26 mouse cellular contexts compared by ENCODE assay signal in genomic region chr11:82866850-82867564, GRCm38 (mm10). TPM values are rescaled to one million over a fixed set of nuclear protein-coding genes. Genes with fewer than 3 reads are reported as not detected.
A peak's percentile ranks its signal among the peaks of the same experiment; 100 is the strongest.
DNase-seq lines count a peak whose midpoint lies in the region; ATAC-seq lines count a peak whose summit lies in the region.
"Had no signal": no experiment of that assay in that cellular context is flagged by ENCODE, and none has a peak within 500 bp of the region (broad histone marks: within the 10 kb centered on the region; RNA-seq: fewer than 3 reads in every experiment).

No protein-coding gene starts in this region.

- 27% methylated on average over 7 of the region's 7 CpGs for WGBS in heart, embryonic 11.5 days (ENCODE audit: insufficient replicate concordance)
- WGBS in liver, embryonic 13.5 days (ENCODE audit: insufficient replicate concordance), result 24% methylated on average over 7 of the region's 7 CpGs

- H3K36me3 ChIP-seq in heart, embryonic 11.5 days (ENCODE audit: control insufficient read depth, insufficient read depth, low read length), result no peaks in the 10 kb centered on the region
- no peaks in the 10 kb centered on the region for H3K36me3 ChIP-seq in liver, embryonic 13.5 days
- H3K36me3 ChIP-seq: embryonic facial prominence, embryonic 10.5 days; hindbrain, embryonic 12.5 days; kidney, embryonic 15.5 days; limb, embryonic 10.5 days; midbrain, embryonic 12.5 days had no signal

- no peak overlapping the region for H3K27ac ChIP-seq in heart, embryonic 11.5 days (ENCODE audit: low read depth, low read length)
- H3K27ac ChIP-seq in liver, embryonic 13.5 days, result peak overlapping the region; percentile 77
- H3K27ac ChIP-seq: embryonic facial prominence, embryonic 10.5 days; hindbrain, embryonic 12.5 days; kidney, embryonic 15.5 days; limb, embryonic 10.5 days; midbrain, embryonic 12.5 days had no signal

- H3K4me2 ChIP-seq in heart, embryonic 11.5 days, result peak overlapping the region; percentile 14; the same call in 1 of the 2 replicates
- H3K4me2 ChIP-seq in liver, embryonic 13.5 days, result peak overlapping the region; percentile 70
- H3K4me2 ChIP-seq: hindbrain, embryonic 12.5 days; kidney, embryonic 15.5 days; midbrain, embryonic 12.5 days had no signal

- H3K4me3 ChIP-seq in heart, embryonic 11.5 days (ENCODE audit: low read depth, low read length), result no peak overlapping the region
- H3K4me3 ChIP-seq in liver, embryonic 13.5 days (replicated peaks), result peak overlapping the region; percentile 20
- H3K4me3 ChIP-seq: embryonic facial prominence, embryonic 10.5 days; hindbrain, embryonic 12.5 days; kidney, embryonic 15.5 days; limb, embryonic 10.5 days; midbrain, embryonic 12.5 days had no signal

- H3K9ac ChIP-seq in heart, embryonic 11.5 days (ENCODE audit: low read depth, low read length), result no peak overlapping the region
- peak overlapping the region; percentile 96 for H3K9ac ChIP-seq in liver, embryonic 13.5 days
- H3K9ac ChIP-seq: hindbrain, embryonic 12.5 days; kidney, embryonic 15.5 days; midbrain, embryonic 12.5 days had no signal

- DNase-seq in heart, adult 9 months (ENCODE audit: low spot score in 2 of 2), result no peak
- peak; percentile 61 for DNase-seq in R1 (ENCODE audit: low read depth, low spot score)
- peak; percentile 24 for DNase-seq in liver, embryonic 13.5 days
- DNase-seq in layer of hippocampus, adult 18-20 months (ENCODE audit: low spot score in 2 of 2), result no peak
- DNase-seq in layer of hippocampus, postnatal 25 days (ENCODE audit: extremely low spot score in 1 of 2, low spot score in 1 of 2), result no peak
- DNase-seq in lung, postnatal 36 days, result no peak
- DNase-seq: adrenal gland, postnatal 36 days; cerebellum, adult 11 months; cerebellum, adult 9-11 months; gastrocnemius, postnatal 10 days; heart, adult 11 months; kidney, adult 11 months; kidney, postnatal 36 days had no signal

- H3K4me1 ChIP-seq in heart, embryonic 11.5 days (ENCODE audit: control insufficient read depth, insufficient read depth, low read length), result no peaks in the 10 kb centered on the region; the same call in 1 of the 2 replicates
- peaks cover 79% of the 10 kb centered on the region for H3K4me1 ChIP-seq in liver, embryonic 13.5 days (replicated peaks)

- no peaks in the 10 kb centered on the region for H3K27me3 ChIP-seq in heart, embryonic 11.5 days (ENCODE audit: control insufficient read depth, insufficient read depth, low read length)
- H3K27me3 ChIP-seq in liver, embryonic 13.5 days, result no peaks in the 10 kb centered on the region
- H3K27me3 ChIP-seq: hindbrain, embryonic 12.5 days; kidney, embryonic 15.5 days had no signal

- ATAC-seq in heart, embryonic 11.5 days (replicated peaks; ENCODE audit: insufficient number of reproducible peaks, low FRiP score, low TSS enrichment), result no peak
- ATAC-seq in liver, embryonic 13.5 days (ENCODE audit: low read depth), result no peak
- ATAC-seq: forebrain, embryonic 16.5 days; lung, postnatal 0 days had no signal

- H3K9me3 ChIP-seq in heart, embryonic 11.5 days (replicated peaks; ENCODE audit: control insufficient read depth, low read length), result no peaks in the 10 kb centered on the region
- H3K9me3 ChIP-seq in liver, embryonic 13.5 days (replicated peaks), result no peaks in the 10 kb centered on the region
- H3K9me3 ChIP-seq: embryonic facial prominence, embryonic 10.5 days; hindbrain, embryonic 12.5 days; kidney, embryonic 15.5 days; limb, embryonic 10.5 days; midbrain, embryonic 12.5 days had no signal

RNA-seq across cellular contexts. Expression of gene Rffl, which starts 4.0 kb away (rescaled TPM):
- 6.4 and 7.4 TPM in 2 replicates for polyA plus RNA-seq in heart, embryonic 11.5 days (2014; fragmentation: Nextera tagmentation; extraction: Ambion mirVana)
- 20.2 and 25.3 TPM in 2 replicates for polyA plus RNA-seq in liver, embryonic 13.5 days (2015; fragmentation: Nextera tagmentation; extraction: Ambion mirVana)
- total RNA-seq in layer of hippocampus, adult 18-20 months (2021), result 10 to 100 TPM in 1 of 2 experiments, 1 to 10 TPM in 1; 9.7 to 12.0 TPM
- total RNA-seq in layer of hippocampus, postnatal 25 days (2021), result 10 to 100 TPM; 13.5 to 14.5 TPM

RNA-seq across cellular contexts. Expression of gene Rad51d, which starts 23.4 kb away (rescaled TPM):
- polyA plus RNA-seq in heart, embryonic 11.5 days (2014; fragmentation: Nextera tagmentation; extraction: Ambion mirVana), result 15.3 and 16.4 TPM in 2 replicates
- polyA plus RNA-seq in liver, embryonic 13.5 days (2015; fragmentation: Nextera tagmentation; extraction: Ambion mirVana), result 6.8 and 8.0 TPM in 2 replicates
- 10 to 100 TPM; 14.7 to 18.0 TPM for total RNA-seq in layer of hippocampus, adult 18-20 months (2021)
- total RNA-seq in layer of hippocampus, postnatal 25 days (2021), result 10 to 100 TPM; 15.1 to 17.2 TPM

RNA-seq across cellular contexts. Expression of gene Fndc8, which starts 24.9 kb away (rescaled TPM):
- polyA plus RNA-seq in heart, embryonic 11.5 days (2014; fragmentation: Nextera tagmentation; extraction: Ambion mirVana), result 0.10 TPM in 1 of 2 replicates, not detected in the other
- 0.05 and 0.08 TPM in 2 replicates for polyA plus RNA-seq in liver, embryonic 13.5 days (2015; fragmentation: Nextera tagmentation; extraction: Ambion mirVana)
- total RNA-seq in layer of hippocampus, adult 18-20 months (2021), result not detected
- total RNA-seq in layer of hippocampus, postnatal 25 days (2021), result not detected
- total RNA-seq: adrenal gland, postnatal 36 days; gastrocnemius, postnatal 10 days; heart, postnatal 25 days; left cerebral cortex, adult 8-10 months; liver, adult 2 months; neutrophil, adult 5-6 weeks had no signal
- polyA plus RNA-seq: cortical plate, adult 2 months; liver, adult 2 months had no signal

RNA-seq across cellular contexts. Expression of gene Nle1, which starts 41.2 kb away (rescaled TPM):
- 16.7 and 22.9 TPM in 2 replicates for polyA plus RNA-seq in heart, embryonic 11.5 days (2014; fragmentation: Nextera tagmentation; extraction: Ambion mirVana)
- polyA plus RNA-seq in liver, embryonic 13.5 days (2015; fragmentation: Nextera tagmentation; extraction: Ambion mirVana), result 21.3 and 24.3 TPM in 2 replicates
- total RNA-seq in layer of hippocampus, adult 18-20 months (2021), result 10 to 100 TPM; 33.6 to 37.6 TPM
- total RNA-seq in layer of hippocampus, postnatal 25 days (2021), result 10 to 100 TPM; 30.9 to 43.0 TPM

RNA-seq across cellular contexts. Expression of gene Unc45b, which starts 43.3 kb away (rescaled TPM):
- 174 and 220 TPM in 2 replicates for polyA plus RNA-seq in heart, embryonic 11.5 days (2014; fragmentation: Nextera tagmentation; extraction: Ambion mirVana)
- polyA plus RNA-seq in liver, embryonic 13.5 days (2015; fragmentation: Nextera tagmentation; extraction: Ambion mirVana), result 0.75 and 1.1 TPM in 2 replicates
- 1 to 10 TPM in 1 of 2 experiments, under 1 TPM in 1; 0.79 to 1.1 TPM for total RNA-seq in layer of hippocampus, adult 18-20 months (2021)
- total RNA-seq in layer of hippocampus, postnatal 25 days (2021), result 1 to 10 TPM; 1.1 to 2.4 TPM
- total RNA-seq: neutrophil, adult 5-6 weeks had no signal

Comparison
In these comparisons a context has a peak if more than half of its experiments do, and no peak if none do; other contexts are left out.
1. DNase-seq: peak in R1 (single experiment) and liver, embryonic 13.5 days (single experiment); none in heart, adult 9 months (0 of 2), layer of hippocampus, adult 18-20 months (0 of 2), layer of hippocampus, postnatal 25 days (0 of 2) and lung, postnatal 36 days (single experiment).